Mouse (Mus musculus) E14TG2a.4 (cell line): ENCODE measurements around the gene Cdkl1.

Source experiments
- H3K27me3 ChIP-seq: 2 replicates; pipeline ENCODE4 v1.6.1; 2014; ENCODE audit warnings: low read length, control low read depth; ENCODE audit not compliant: insufficient read depth
- H3K36me3 ChIP-seq: 2 replicates; pipeline ENCODE4 v1.6.1; 2014; ENCODE audit warnings: low read length, control low read depth; ENCODE audit not compliant: insufficient read depth
- H3K4me1 ChIP-seq: replicated peaks from 2 replicates; pipeline ENCODE4 v1.6.1; 2014; ENCODE audit warnings: low read depth, low read length, control low read depth
- H3K4me3 ChIP-seq: replicated peaks from 2 replicates; pipeline ENCODE4 v1.5.1; 2014; ENCODE audit warnings: mild to moderate bottlenecking, low read length
- H3K9me3 ChIP-seq: 2 replicates; pipeline ENCODE4 v1.6.1; 2014; ENCODE audit warnings: low read length, control low read depth
- CTCF ChIP-seq: conservative IDR thresholded peaks from 2 replicates; pipeline ENCODE4 v1.5.1; 2014; ENCODE audit warnings: low read length
- NANOG ChIP-seq: IDR thresholded peaks from 2 replicates; pipeline ENCODE4 v1.6.1; 2014; ENCODE audit warnings: borderline replicate concordance, low read length, mixed read lengths
- POU5F1 ChIP-seq: IDR thresholded peaks from 2 replicates; pipeline ENCODE4 v1.6.1; 2014; ENCODE audit warnings: low read length, borderline replicate concordance

The Cdkl1 gene

DNA sequence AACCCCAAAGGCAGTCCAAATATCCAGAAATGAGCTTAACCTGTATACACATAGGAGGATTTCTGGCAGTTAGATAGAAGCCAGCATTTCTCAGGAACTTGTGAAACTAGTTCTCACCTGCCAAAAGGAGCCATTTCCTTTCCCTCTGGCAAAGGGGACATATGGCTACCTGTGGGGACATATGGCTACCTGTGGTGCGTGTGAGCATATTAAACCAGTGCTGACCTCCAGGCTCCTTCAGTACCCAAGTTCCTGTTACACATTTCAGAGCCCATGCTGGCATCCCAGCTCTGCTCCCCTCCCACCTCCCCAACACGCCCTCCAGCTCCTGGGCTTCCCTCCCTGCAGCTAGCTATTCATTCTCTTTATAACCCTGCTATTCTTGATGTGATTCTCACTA, 22.5 kb upstream of the Cdkl1 start:
- TF ChIP-seq NANOG (no peak), POU5F1 (no peak), CTCF (no peak)
- Histone ChIP-seq H3K36me3 (peaks cover 58% of the 10 kb centered on the region), H3K9me3 (no peaks in the 10 kb centered on the region), H3K4me1 (peaks cover 31% of the 10 kb centered on the region), H3K4me3 (no peak overlapping the region), H3K27me3 (no peaks in the 10 kb centered on the region)

DNA sequence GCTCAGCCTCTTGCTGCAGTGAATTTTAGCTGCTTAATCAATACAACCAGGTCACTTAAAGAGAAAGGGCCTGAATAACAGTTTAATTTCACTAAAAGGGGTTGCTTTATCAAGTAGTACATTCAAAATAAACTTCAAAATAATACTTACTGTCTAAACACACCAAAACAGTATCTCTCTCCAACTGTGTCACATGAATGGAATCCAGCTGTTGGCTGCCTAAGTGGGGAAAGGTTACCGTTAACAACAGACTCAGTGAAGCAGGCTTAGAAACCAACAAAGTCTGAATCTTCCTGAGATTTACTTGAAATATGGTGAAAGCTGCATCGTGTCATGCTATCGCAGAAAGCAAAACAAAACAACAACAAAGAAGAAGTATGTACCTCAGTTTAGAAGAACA, 21.9 kb upstream of the Cdkl1 start:
- no peak overlapping the region for H3K4me3 ChIP-seq
- H3K4me1 ChIP-seq = peaks cover 37% of the 10 kb centered on the region
- no peaks in the 10 kb centered on the region for H3K27me3 ChIP-seq
- peaks cover 58% of the 10 kb centered on the region for H3K36me3 ChIP-seq
- no peak for TF ChIP-seq POU5F1
- TF ChIP-seq NANOG = no peak
- no peak for TF ChIP-seq CTCF
- H3K9me3 ChIP-seq = no peaks in the 10 kb centered on the region

DNA sequence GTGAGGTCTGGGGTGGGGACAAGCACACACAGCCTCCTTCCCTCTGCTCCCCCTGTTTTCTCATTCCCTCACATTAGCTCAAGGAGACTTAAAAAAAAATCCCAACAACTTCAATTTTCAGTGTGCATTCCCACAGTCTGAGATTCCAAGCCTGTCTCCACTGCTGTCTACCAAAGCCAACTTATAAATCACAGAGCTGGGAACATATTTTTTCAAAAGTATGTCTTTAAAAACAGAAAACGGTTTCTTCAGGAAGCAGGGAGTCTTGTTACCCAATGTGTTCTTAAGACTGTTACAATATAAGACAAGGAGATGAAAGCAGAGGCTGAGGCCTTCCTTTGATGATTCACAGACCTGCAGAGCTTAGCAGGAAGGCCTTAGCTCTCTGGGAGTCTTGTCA, 20.9 kb upstream of the Cdkl1 start:
- Histone ChIP-seq H3K4me1 (peaks cover 43% of the 10 kb centered on the region), H3K4me3 (no peak overlapping the region), H3K36me3 (peaks cover 49% of the 10 kb centered on the region), H3K27me3 (no peaks in the 10 kb centered on the region), H3K9me3 (no peaks in the 10 kb centered on the region)
- TF ChIP-seq NANOG (no peak), POU5F1 (no peak), CTCF (no peak)

DNA sequence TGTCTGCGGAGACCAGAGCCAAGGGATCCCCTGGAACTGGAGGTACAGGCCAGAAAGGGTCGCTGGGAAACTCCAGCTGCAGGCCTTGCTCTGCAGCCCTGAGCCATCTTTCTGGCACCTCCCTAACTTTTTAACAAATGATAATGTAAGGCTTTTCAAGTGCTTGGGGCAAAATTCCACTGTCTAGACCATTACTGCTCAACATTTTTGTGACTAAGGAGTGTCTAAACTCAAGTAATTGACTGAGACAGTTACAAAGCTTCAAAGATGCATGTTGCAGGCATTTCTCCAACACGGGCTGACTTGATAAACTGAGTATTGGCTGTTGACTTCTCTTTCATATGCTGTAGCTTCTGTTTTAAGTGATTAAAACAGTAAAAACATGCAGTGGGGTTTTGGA, 18.4 kb upstream of the Cdkl1 start:
- TF ChIP-seq POU5F1 (no peak), NANOG (no peak), CTCF (no peak)
- peaks cover 39% of the 10 kb centered on the region for H3K36me3 ChIP-seq
- no peaks in the 10 kb centered on the region for H3K9me3 ChIP-seq

DNA sequence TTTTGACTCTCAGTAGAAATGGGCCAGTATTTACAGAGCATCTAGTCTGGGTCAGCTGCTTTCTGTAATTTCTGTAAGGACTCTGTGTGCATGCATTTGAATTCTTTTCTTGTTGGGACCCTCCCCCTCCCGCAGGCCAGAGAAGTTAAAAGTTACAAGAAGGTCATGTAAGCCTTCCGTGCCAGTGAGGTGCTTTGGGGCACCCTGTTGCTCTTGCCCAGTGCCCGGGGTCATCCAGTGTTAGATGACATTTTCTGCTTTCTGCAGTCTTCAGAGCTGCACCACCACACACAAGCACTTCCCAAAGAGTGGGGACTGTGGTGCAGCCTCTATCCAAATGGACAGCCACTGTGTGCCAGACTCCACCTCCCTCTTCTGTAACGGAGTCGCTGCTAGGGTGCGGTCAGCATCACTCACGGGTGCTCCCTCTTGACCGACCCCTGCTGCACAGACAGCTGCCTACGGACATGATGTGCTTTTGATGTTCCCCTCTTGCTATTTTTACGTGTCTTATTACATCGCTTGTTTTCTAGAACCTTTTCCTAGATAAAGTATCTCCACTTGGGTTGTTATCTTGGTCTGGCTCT, 16.4 kb upstream of the Cdkl1 start:
- H3K4me3 ChIP-seq = no peak overlapping the region
- TF ChIP-seq CTCF (no peak), NANOG (no peak), POU5F1 (no peak)
- H3K9me3 ChIP-seq = no peaks in the 10 kb centered on the region
- peaks cover 32% of the 10 kb centered on the region for H3K4me1 ChIP-seq
- no peaks in the 10 kb centered on the region for H3K27me3 ChIP-seq
- H3K36me3 ChIP-seq = peaks cover 31% of the 10 kb centered on the region

More for the DNA sequence above, 18.4 kb upstream of the Cdkl1 start:
- Histone ChIP-seq H3K4me1 (peaks cover 42% of the 10 kb centered on the region), H3K27me3 (no peaks in the 10 kb centered on the region), H3K4me3 (no peak overlapping the region)

DNA sequence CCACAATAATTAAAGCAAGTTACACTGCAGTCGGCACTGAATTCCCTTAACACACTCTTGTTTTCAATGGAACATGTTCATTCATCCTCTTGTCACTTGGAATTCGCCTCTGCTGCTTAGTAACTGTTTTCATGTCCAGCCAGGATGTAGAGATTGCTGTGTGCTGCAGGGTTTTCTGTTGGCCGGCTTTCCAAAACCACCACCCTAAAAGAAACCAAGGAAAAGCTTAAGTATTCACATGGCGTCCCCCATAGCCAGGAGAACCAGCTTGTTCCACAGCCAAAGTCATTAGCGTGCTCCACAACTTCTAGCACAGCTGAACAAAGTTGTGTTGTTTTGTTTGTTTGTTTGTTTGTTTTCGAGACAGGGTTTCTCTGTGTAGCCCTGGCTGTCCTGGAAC, 14.1 kb upstream of the Cdkl1 start:
- peaks cover 23% of the 10 kb centered on the region; the same call in 1 of the 2 replicates for H3K36me3 ChIP-seq
- no peaks in the 10 kb centered on the region for H3K27me3 ChIP-seq
- peaks cover 30% of the 10 kb centered on the region for H3K4me1 ChIP-seq
- H3K4me3 ChIP-seq = no peak overlapping the region
- TF ChIP-seq NANOG (no peak), CTCF (no peak), POU5F1 (no peak)
- no peaks in the 10 kb centered on the region for H3K9me3 ChIP-seq

DNA sequence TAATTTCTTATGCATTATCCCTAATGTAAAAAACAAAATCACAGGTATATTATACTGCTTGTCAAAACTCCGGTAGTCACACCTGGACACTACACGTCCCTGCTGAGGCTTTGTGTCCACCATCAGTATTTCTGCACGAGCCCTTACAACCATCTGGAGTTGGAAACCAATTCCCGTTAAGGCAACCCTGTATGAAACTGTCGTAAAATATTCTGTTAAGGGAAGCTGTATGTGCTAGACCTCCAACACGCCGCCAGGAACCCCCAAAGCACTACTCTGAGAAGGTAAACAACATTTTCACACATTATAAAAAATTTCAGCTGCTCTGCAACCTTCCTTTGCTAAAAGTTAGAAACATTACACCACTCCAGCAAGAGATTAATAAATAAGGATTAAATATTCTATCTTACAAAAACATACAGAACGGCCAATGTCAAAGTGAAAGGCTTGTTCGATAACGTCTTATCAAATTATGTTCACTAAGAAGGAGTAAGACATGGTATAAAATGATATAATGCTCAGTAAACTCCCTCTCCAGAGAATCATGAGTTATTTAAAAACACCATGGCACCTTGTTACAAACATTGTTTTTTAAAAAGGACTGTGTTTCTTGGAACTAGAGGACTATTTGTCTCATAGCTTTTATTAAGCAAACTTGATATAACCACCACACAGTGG, 13.5 kb upstream of the Cdkl1 start:
- H3K36me3 ChIP-seq = peaks cover 23% of the 10 kb centered on the region; the same call in 1 of the 2 replicates
- TF ChIP-seq NANOG (no peak), POU5F1 (no peak), CTCF (no peak)
- no peaks in the 10 kb centered on the region for H3K9me3 ChIP-seq
- no peaks in the 10 kb centered on the region for H3K27me3 ChIP-seq
- no peak overlapping the region for H3K4me3 ChIP-seq
- peaks cover 26% of the 10 kb centered on the region for H3K4me1 ChIP-seq

DNA sequence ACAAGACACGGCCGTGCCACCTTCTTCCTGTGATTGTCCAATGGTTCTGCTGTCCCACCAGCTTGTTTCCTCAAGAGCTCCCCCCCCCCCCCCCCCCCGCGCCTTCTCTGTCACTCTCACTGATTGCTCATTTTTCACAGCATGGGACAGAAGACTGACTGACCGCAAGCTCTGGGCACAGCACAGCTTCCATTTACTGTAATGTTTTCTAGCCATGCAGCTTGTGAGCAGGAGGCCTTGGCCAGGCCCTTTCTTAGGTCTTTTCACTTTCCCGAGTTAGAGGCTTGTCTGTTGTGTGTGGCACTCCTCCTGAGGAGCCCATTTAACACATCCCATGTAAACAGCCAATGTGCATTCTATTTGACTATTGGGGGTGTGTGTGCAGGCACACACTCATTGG, 12.1 kb upstream of the Cdkl1 start:
- Histone ChIP-seq H3K27me3 (no peaks in the 10 kb centered on the region), H3K4me3 (no peak overlapping the region), H3K9me3 (no peaks in the 10 kb centered on the region), H3K4me1 (peaks cover 13% of the 10 kb centered on the region), H3K36me3 (peaks cover 21% of the 10 kb centered on the region; the same call in 1 of the 2 replicates)
- TF ChIP-seq POU5F1 (no peak), CTCF (no peak), NANOG (no peak)

DNA sequence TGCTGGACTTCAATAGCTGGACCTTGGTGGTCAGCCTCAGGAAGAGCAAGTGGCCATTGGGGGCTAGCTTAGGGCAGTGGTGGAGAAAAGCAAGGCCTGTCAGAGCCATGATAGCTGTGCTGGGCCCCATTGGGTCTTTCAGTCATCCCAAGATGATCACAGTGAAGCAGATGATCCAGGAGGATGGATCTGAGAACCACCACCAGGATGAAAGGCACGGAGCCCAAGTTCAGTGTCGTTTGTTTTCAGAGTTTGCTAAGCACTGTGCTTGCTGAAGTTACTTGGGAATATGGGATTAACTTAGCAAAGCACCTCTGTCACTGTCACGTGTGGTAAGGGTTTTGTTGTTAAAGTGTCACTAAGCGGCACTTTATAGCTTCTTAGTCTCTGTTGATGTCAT, 9.5 kb upstream of the Cdkl1 start:
- H3K27me3 ChIP-seq = no peaks in the 10 kb centered on the region
- no peak overlapping the region for H3K4me3 ChIP-seq
- H3K9me3 ChIP-seq = no peaks in the 10 kb centered on the region
- no peaks in the 10 kb centered on the region for H3K4me1 ChIP-seq
- peaks cover 15% of the 10 kb centered on the region; the same call in 1 of the 2 replicates for H3K36me3 ChIP-seq
- TF ChIP-seq CTCF (no peak), POU5F1 (no peak), NANOG (no peak)
